Mouse (Mus musculus): ENCODE measurements at regions not wholly inside any gene's neighbourhood (a gene's known extent, or its start where the extent isn't known, plus 50 kb on each side); places are given as distances from the start of the nearest gene placed in this dataset.

DNA sequence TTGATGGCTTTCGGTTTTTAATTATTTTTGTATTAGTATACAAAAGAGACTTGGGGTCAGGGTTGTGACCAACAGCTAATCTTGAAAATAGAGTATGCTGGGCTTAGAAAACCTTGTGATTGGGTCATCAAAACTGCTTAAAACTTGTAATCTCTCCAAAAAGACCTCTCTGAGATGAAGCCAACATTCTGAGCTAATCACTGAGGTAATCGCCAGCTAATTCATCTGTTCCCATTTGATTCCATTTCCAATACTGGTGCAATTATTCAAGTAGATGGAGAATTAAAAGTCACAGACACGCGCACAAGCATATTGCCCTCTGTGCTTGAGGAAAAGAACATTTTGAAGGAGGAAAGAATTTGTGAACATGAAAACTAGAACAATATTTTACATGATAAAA, 459.9 kb downstream of the Nuf2 start:
- H3K4me2 ChIP-seq (replicated peaks; ENCODE audit: low read depth, low read length), result no peak overlapping the region
- H3K36me3 ChIP-seq (ENCODE audit: control insufficient read depth, insufficient read depth, low read length), result no peaks in the 10 kb centered on the region
- no peak for ATAC-seq (ENCODE audit: low FRiP score, low TSS enrichment)
- H3K4me3 ChIP-seq (ENCODE audit: low read length), result no peak overlapping the region
- H3K4me1 ChIP-seq (ENCODE audit: control insufficient read depth, insufficient read depth, low read length), result no peaks in the 10 kb centered on the region
- WGBS, result 99% methylated on average over 4 of the region's 4 CpGs
- no peak overlapping the region for H3K27ac ChIP-seq (ENCODE audit: low read depth, low read length)
- H3K9me3 ChIP-seq (ENCODE audit: control insufficient read depth, low read length), result no peaks in the 10 kb centered on the region
- no peaks in the 10 kb centered on the region for H3K27me3 ChIP-seq (ENCODE audit: control insufficient read depth, insufficient read depth, low read length)
- no peak overlapping the region for H3K9ac ChIP-seq (ENCODE audit: low read depth, low read length)

DNA sequence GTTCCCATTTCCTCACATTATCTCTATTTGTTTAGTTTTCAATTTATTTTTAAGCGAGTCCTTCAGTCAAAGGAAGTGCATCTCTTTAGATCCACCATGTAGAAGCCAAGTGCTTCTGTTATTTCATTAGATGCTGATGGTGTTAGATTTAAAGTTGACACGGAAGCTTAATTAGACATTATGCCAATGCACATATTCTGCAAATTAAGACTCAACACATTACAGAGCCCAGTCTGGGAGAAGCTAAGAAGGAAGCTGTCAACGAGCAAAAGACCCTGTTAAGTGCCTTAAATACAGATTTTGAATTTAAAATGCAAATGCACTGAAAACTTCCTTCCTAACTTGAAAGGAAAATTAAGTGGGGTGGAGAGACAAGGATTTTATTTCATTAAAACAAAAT, 461.6 kb downstream of the Nuf2 start:
- Histone ChIP-seq H3K4me1 (ENCODE audit: control insufficient read depth, insufficient read depth, low read length) (no peaks in the 10 kb centered on the region), H3K27me3 (ENCODE audit: control insufficient read depth, insufficient read depth, low read length) (no peaks in the 10 kb centered on the region), H3K9ac (ENCODE audit: low read depth, low read length) (no peak overlapping the region), H3K4me3 (ENCODE audit: low read length) (no peak overlapping the region), H3K27ac (ENCODE audit: low read depth, low read length) (no peak overlapping the region), H3K36me3 (ENCODE audit: control insufficient read depth, insufficient read depth, low read length) (no peaks in the 10 kb centered on the region), H3K9me3 (ENCODE audit: control insufficient read depth, low read length) (no peaks in the 10 kb centered on the region), H3K4me2 (replicated peaks; ENCODE audit: low read depth, low read length) (no peak overlapping the region)
- no peak for ATAC-seq (ENCODE audit: low FRiP score, low TSS enrichment)
- WGBS, result 86% methylated on average over 3 of the region's 3 CpGs

DNA sequence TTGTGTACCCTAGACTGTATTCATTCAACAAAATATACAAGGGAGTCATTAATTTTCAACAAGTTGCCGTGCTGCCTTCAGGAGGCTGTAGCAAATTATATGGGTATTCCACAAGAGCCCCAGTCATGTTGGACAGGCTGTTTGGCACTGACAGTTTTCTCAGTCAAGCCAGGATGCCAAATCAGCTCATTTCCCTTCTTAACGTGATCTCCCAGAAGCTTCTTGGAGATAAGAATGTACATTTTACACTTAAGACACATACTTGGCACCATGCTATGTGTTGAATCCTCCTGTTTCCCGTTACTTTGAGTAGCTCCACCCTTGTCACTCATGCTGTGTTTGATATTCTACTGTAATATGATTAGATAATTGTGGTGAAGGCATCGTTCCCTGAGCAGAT, 464.5 kb downstream of the Nuf2 start:
- Histone ChIP-seq H3K27ac (ENCODE audit: low read depth, low read length) (no peak overlapping the region), H3K36me3 (ENCODE audit: control insufficient read depth, insufficient read depth, low read length) (no peaks in the 10 kb centered on the region), H3K4me1 (ENCODE audit: control insufficient read depth, insufficient read depth, low read length) (no peaks in the 10 kb centered on the region), H3K9me3 (ENCODE audit: control insufficient read depth, low read length) (no peaks in the 10 kb centered on the region), H3K4me2 (replicated peaks; ENCODE audit: low read depth, low read length) (no peak overlapping the region), H3K4me3 (ENCODE audit: low read length) (no peak overlapping the region), H3K27me3 (ENCODE audit: control insufficient read depth, insufficient read depth, low read length) (no peaks in the 10 kb centered on the region), H3K9ac (ENCODE audit: low read depth, low read length) (no peak overlapping the region)
- WGBS, result 66% methylated on average over 4 of the region's 4 CpGs
- no peak for ATAC-seq (ENCODE audit: low FRiP score, low TSS enrichment)

DNA sequence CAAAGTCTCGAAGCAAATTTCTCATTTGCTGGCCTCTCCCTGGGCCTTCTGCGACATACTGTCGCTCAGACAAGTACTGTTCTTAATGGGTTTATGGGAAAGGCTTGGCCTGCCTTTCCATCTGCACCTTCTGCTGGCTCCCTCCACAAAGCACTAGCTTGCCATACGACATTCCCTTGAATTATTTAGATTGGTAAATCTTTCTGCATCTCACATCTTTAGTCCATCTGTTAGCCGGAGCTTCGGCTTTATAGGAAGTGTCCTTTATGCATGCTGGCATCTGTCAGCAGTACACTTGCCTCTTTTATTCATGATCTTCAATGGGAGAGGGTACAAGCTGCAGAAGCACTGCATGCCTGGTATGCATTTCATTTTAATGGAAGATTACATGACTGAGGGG, 470.6 kb downstream of the Nuf2 start:
- 78% methylated on average over 6 of the region's 6 CpGs for WGBS

DNA sequence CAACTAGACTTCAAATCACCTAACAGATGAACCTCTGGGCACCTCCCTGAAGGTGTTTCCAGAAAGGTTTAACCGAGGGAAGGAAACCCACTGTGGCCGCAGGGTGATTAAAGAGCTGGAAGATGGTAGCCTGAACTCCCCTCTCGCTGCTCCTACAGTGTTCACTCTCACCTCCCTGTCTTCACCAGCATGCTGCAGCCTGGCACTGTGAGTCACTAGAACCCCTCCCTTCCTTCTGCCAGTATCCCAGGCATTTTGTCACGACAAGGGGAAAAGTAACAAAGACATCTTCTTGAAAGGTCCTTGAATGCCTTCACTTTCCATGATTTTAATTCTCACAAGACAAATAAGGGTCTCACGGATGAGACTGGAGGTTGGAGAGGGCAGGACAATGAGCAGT, 471.1 kb downstream of the Nuf2 start:
- 77% methylated on average over 5 of the region's 5 CpGs for WGBS
- H3K27ac ChIP-seq (ENCODE audit: low read depth, low read length), result no peak overlapping the region

More for the DNA sequence above, 470.6 kb downstream of the Nuf2 start:
- Histone ChIP-seq H3K4me3 (ENCODE audit: low read length) (no peak overlapping the region), H3K36me3 (ENCODE audit: control insufficient read depth, insufficient read depth, low read length) (no peaks in the 10 kb centered on the region), H3K9me3 (ENCODE audit: control insufficient read depth, low read length) (no peaks in the 10 kb centered on the region), H3K27ac (ENCODE audit: low read depth, low read length) (no peak overlapping the region), H3K4me2 (replicated peaks; ENCODE audit: low read depth, low read length) (no peak overlapping the region), H3K9ac (ENCODE audit: low read depth, low read length) (no peak overlapping the region), H3K4me1 (ENCODE audit: control insufficient read depth, insufficient read depth, low read length) (no peaks in the 10 kb centered on the region), H3K27me3 (ENCODE audit: control insufficient read depth, insufficient read depth, low read length) (no peaks in the 10 kb centered on the region)
- no peak for ATAC-seq (ENCODE audit: low FRiP score, low TSS enrichment)

DNA sequence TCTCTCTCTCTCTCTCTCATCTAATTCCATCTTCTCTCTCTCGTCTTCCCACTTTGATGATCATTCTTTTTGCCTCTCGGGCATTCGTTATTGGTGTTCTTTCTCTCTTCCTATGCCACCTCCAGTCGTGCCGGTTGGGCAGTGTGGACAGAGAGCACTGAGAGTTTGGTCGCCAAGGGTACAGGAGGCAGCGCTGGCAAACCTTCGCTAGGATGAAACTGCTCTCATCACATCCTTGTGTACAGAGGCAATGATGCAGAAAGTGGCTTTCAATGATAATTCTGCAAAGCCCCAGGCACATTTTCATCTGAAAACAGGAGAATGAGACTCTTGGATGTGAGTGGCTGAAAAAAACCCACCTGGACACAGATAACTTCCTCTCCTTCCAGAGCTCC, 479.4 kb downstream of the Nuf2 start:
- 78% methylated on average over 8 of the region's 8 CpGs for WGBS
- Histone ChIP-seq H3K4me1 (ENCODE audit: control insufficient read depth, insufficient read depth, low read length) (no peaks in the 10 kb centered on the region), H3K9me3 (ENCODE audit: control insufficient read depth, low read length) (no peaks in the 10 kb centered on the region), H3K4me2 (replicated peaks; ENCODE audit: low read depth, low read length) (no peak overlapping the region), H3K36me3 (ENCODE audit: control insufficient read depth, insufficient read depth, low read length) (no peaks in the 10 kb centered on the region), H3K27me3 (ENCODE audit: control insufficient read depth, insufficient read depth, low read length) (no peaks in the 10 kb centered on the region), H3K9ac (ENCODE audit: low read depth, low read length) (no peak overlapping the region), H3K4me3 (ENCODE audit: low read length) (no peak overlapping the region), H3K27ac (ENCODE audit: low read depth, low read length) (no peak overlapping the region)
- ATAC-seq (ENCODE audit: low FRiP score, low TSS enrichment), result no peak

More for the DNA sequence above, 471.1 kb downstream of the Nuf2 start:
- H3K36me3 ChIP-seq (ENCODE audit: control insufficient read depth, insufficient read depth, low read length), result no peaks in the 10 kb centered on the region
- no peaks in the 10 kb centered on the region for H3K9me3 ChIP-seq (ENCODE audit: control insufficient read depth, low read length)
- H3K4me2 ChIP-seq (replicated peaks; ENCODE audit: low read depth, low read length), result no peak overlapping the region
- ATAC-seq (ENCODE audit: low FRiP score, low TSS enrichment), result no peak
- H3K4me1 ChIP-seq (ENCODE audit: control insufficient read depth, insufficient read depth, low read length), result no peaks in the 10 kb centered on the region
- H3K27me3 ChIP-seq (ENCODE audit: control insufficient read depth, insufficient read depth, low read length), result no peaks in the 10 kb centered on the region
- H3K4me3 ChIP-seq (ENCODE audit: low read length), result no peak overlapping the region
- no peak overlapping the region for H3K9ac ChIP-seq (ENCODE audit: low read depth, low read length)

DNA sequence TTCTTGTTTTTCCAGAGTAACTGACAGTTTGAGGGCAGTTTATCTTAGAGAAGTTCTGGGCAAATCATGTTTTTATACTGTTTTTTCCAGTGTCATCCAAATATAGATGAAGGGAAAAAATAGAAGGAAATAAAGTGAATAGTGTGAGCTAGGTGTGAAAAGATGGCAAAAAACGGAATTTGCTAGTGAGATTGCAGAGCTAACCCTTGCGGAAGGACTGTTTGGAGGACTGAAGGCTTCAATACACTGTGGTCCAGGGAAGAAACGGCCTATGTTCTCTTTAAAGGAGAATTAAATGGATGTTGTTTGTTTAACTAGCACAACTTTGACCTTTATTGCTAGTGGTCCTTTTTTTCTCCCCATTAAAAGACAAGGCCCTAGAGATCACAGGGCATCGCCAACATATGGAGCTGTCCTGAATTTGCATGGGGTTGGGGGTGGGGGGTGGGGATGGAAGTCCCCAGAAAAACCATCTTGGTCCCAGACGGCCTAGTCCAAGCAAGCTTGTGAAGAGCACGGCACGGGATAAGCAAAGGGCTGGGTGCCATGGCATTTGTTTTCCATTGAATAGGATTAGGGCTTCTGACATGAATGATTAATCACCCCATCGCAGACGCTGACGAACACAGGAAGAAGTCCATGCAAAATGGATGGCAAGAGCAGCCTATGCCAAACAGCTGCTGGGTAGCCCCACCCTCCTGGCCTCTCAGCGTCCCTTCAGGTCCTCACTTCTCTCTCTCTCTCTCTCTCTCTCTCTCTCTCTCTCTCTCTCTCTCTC, 480.0 kb downstream of the Nuf2 start:
- no peaks in the 10 kb centered on the region for H3K9me3 ChIP-seq (ENCODE audit: control insufficient read depth, low read length)
- no peaks in the 10 kb centered on the region for H3K27me3 ChIP-seq (ENCODE audit: control insufficient read depth, insufficient read depth, low read length)
- no peaks in the 10 kb centered on the region for H3K36me3 ChIP-seq (ENCODE audit: control insufficient read depth, insufficient read depth, low read length)
- H3K9ac ChIP-seq (ENCODE audit: low read depth, low read length), result no peak overlapping the region
- WGBS, result 32% methylated on average over 11 of the region's 11 CpGs
- H3K4me2 ChIP-seq (replicated peaks; ENCODE audit: low read depth, low read length), result no peak overlapping the region
- no peaks in the 10 kb centered on the region for H3K4me1 ChIP-seq (ENCODE audit: control insufficient read depth, insufficient read depth, low read length)
- H3K27ac ChIP-seq (ENCODE audit: low read depth, low read length), result no peak overlapping the region
- no peak overlapping the region for H3K4me3 ChIP-seq (ENCODE audit: low read length)
- ATAC-seq (ENCODE audit: low FRiP score, low TSS enrichment), result no peak

DNA sequence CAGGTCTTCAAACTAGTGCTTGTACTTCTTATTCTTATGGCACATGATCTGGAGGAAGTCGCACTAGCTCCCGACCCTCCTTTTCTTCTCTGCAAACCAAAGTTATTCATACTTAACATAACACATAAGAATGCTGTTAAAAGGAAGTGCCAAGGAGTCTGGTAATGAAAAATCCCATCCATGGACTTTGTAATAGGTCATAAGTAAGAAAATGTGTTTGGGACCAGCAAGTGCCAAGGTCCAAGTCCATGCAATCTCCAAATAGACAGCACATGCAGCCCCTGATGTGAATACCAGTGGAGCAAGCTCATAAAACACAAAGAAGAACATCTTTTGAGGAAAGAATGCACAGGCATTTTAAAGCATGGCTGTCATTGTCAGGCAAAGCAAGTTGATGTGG, 481.4 kb downstream of the Nuf2 start:
- Histone ChIP-seq H3K9me3 (ENCODE audit: control insufficient read depth, low read length) (no peaks in the 10 kb centered on the region), H3K4me2 (replicated peaks; ENCODE audit: low read depth, low read length) (no peak overlapping the region), H3K4me3 (ENCODE audit: low read length) (no peak overlapping the region), H3K36me3 (ENCODE audit: control insufficient read depth, insufficient read depth, low read length) (no peaks in the 10 kb centered on the region), H3K27ac (ENCODE audit: low read depth, low read length) (no peak overlapping the region), H3K9ac (ENCODE audit: low read depth, low read length) (no peak overlapping the region), H3K27me3 (ENCODE audit: control insufficient read depth, insufficient read depth, low read length) (no peaks in the 10 kb centered on the region), H3K4me1 (ENCODE audit: control insufficient read depth, insufficient read depth, low read length) (no peaks in the 10 kb centered on the region)
- ATAC-seq (ENCODE audit: low FRiP score, low TSS enrichment), result no peak
- WGBS, result 93% methylated on average over 2 of the region's 2 CpGs

DNA sequence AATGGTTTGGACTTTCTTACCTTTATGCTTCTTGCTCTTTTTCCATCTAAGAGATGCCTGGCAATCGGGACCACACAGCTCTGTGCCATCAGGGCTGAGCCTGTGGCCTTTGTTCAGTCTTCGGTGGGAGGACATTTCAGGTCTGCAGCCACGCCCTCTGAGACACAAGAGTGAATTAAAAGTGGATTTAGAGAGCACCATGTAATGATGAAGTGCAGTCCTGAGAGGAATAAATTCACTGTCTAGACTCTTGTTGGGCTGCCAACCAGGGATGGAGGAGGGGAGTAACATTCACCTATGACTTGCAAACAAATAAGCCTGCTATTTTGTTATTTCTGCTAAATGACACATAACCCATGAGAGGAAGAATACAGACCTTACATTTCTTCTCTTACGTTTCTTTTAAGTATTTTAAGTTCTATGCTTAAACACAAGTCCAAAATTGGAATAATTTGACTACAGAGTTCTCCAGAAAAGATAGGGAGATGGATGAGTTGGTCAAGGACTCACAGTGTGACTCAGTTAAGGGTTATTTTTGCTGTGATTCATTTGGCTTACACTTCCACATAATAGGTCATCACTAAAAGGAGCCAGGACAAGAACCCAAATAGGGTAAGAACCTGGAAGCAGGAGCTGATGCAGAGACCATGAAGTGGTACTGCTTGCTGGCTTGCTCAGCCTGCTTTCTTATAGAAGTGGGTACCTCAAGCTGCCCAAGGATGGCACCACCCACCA, 484.3 kb downstream of the Nuf2 start:
- Histone ChIP-seq H3K27ac (ENCODE audit: low read depth, low read length) (no peak overlapping the region), H3K4me1 (ENCODE audit: control insufficient read depth, insufficient read depth, low read length) (no peaks in the 10 kb centered on the region), H3K9ac (ENCODE audit: low read depth, low read length) (no peak overlapping the region), H3K9me3 (ENCODE audit: control insufficient read depth, low read length) (no peaks in the 10 kb centered on the region), H3K4me3 (ENCODE audit: low read length) (no peak overlapping the region), H3K27me3 (ENCODE audit: control insufficient read depth, insufficient read depth, low read length) (no peaks in the 10 kb centered on the region), H3K4me2 (replicated peaks; ENCODE audit: low read depth, low read length) (no peak overlapping the region), H3K36me3 (ENCODE audit: control insufficient read depth, insufficient read depth, low read length) (no peaks in the 10 kb centered on the region)
- WGBS, result 76% methylated on average over 4 of the region's 4 CpGs
- ATAC-seq (ENCODE audit: low FRiP score, low TSS enrichment), result no peak
